Mouse (Mus musculus) embryonic facial prominence, embryonic 11.5 days (tissue): ENCODE measurements around the gene Brsk2. TPM values are rescaled to one million over a fixed set of nuclear protein-coding genes. Genes with fewer than 3 reads are reported as not detected.

Experiments used
- ATAC-seq: fragments of 200-750 bp; cut with Nextera tagmentation; replicated peaks from 2 replicates; pipeline ENCODE4 v1.8.0; 2017; ENCODE audit warnings: low read depth; ENCODE audit not compliant: insufficient number of reproducible peaks, low FRiP score, low TSS enrichment
- DNase-seq: peaks from one replicate; pipeline ENCODE4 v3.0.0-alpha.2; 2015; ENCODE audit warnings: low spot score
- H3K27ac ChIP-seq: fragments of 300-500 bp; sonication (generic); replicated peaks from 2 replicates; pipeline ENCODE4 v1.5.1; 2014; ENCODE audit warnings: mild to moderate bottlenecking, low read depth, low read length, control low read depth
- H3K27me3 ChIP-seq: fragments of 300-500 bp; sonication (generic); 2 replicates; pipeline ENCODE4 v1.6.1; 2014; ENCODE audit warnings: mild to moderate bottlenecking, low read length, moderate library complexity, mixed read lengths; ENCODE audit not compliant: control insufficient read depth, insufficient read depth
- H3K36me3 ChIP-seq: fragments of 300-500 bp; sonication (generic); replicated peaks from 2 replicates; pipeline ENCODE4 v1.6.1; 2014; ENCODE audit warnings: low read depth, mild to moderate bottlenecking, low read length, moderate library complexity, mixed read lengths; ENCODE audit not compliant: control insufficient read depth, insufficient read depth
- H3K4me1 ChIP-seq: fragments of 300-500 bp; sonication (generic); 2 replicates; pipeline ENCODE4 v1.6.1; 2014; ENCODE audit warnings: low read length, mixed read lengths; ENCODE audit not compliant: control insufficient read depth, insufficient read depth
- H3K4me2 ChIP-seq: fragments of 300-500 bp; sonication (generic); 2 replicates; pipeline ENCODE4 v1.6.1; 2014; ENCODE audit warnings: low read depth, mild to moderate bottlenecking, control low read depth, low read length, moderate library complexity
- H3K4me3 ChIP-seq: fragments of 300-500 bp; sonication (generic); 2 replicates; pipeline ENCODE4 v1.5.1; 2014; ENCODE audit warnings: low read depth, low read length, control low read depth
- H3K9ac ChIP-seq: fragments of 300-500 bp; sonication (generic); replicated peaks from 2 replicates; pipeline ENCODE4 v1.6.1; 2014; ENCODE audit warnings: mild to moderate bottlenecking, control low read depth, low read length
- H3K9me3 ChIP-seq: fragments of 300-500 bp; sonication (generic); replicated peaks from 2 replicates; pipeline ENCODE4 v1.6.1; 2016; ENCODE audit warnings: mild to moderate bottlenecking, low read length, inconsistent platforms, mixed read lengths; ENCODE audit not compliant: control insufficient read depth
- WGBS: fragments of 180-500 bp; shearing (Covaris S2); extraction: QIAGEN DNeasy Blood & Tissue Kit; methylation state at CpG from one replicate; pipeline ENCODE4 v1.1.7; 2014; 5-methylcytosine and 5-hydroxymethylcytosine counted together
- polyA plus RNA-seq: library from polyadenylated mRNA; unstranded; fragments of >200 nt; fragmentation: Nextera tagmentation; extraction: Ambion mirVana; gene quantifications from 2 replicates; pipeline ENCODE4 v1.2.1, GENCODE M21; 2014

Gene Brsk2
- polyA plus RNA-seq, 1 experiment from 2014 or later, result 2.4 TPM

- no peaks in the 10 kb centered on the region for H3K9me3 ChIP-seq
- 93% methylated on average over 4 of the region's 4 CpGs for WGBS
- no peaks in the 10 kb centered on the region for H3K27me3 ChIP-seq
- ATAC-seq, result no peak
- no peak overlapping the region for H3K27ac ChIP-seq
- no peak overlapping the region for H3K9ac ChIP-seq
- H3K4me3 ChIP-seq, result no peak overlapping the region
- no peaks in the 10 kb centered on the region for H3K36me3 ChIP-seq
- no peaks in the 10 kb centered on the region for H3K4me1 ChIP-seq
- no peak for DNase-seq
- H3K4me2 ChIP-seq, result no peak overlapping the region
These were observed 29.7 kb downstream of the Brsk2 start for GRCm38 (mm10) chr7:141979247-141979646.

DNA sequence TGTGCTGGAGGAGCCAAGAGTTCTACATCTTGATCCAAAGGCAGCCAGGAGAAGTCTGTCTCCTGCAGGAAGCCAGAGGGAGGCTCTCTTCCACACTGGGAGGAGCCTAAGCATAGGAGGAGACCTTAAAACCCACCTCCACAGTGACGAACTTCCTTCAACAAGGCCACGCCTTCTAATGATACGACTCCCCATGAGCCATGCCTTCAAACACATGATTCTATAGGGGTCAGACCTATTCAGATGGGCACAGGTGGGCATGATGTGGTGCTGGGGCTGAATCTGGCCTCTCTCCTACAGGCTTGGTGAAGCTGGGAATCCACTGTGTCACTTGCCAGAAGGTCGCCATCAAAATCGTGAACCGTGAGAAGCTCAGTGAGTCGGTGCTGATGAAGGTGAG is 31.7 kb downstream of the Brsk2 start:
- Histone ChIP-seq H3K4me1 (no peaks in the 10 kb centered on the region), H3K4me2 (no peak overlapping the region), H3K9ac (no peak overlapping the region), H3K27ac (no peak overlapping the region), H3K9me3 (no peaks in the 10 kb centered on the region), H3K4me3 (no peak overlapping the region), H3K27me3 (no peaks in the 10 kb centered on the region), H3K36me3 (no peaks in the 10 kb centered on the region; the same call in 1 of the 2 replicates)
- DNase-seq, result no peak
- ATAC-seq, result no peak
- WGBS, result 90% methylated on average over 7 of the region's 7 CpGs

GRCm38 (mm10) chr7:141988314-141988806 is 38.8 kb downstream of the Brsk2 start:
- no peak for DNase-seq
- H3K27me3 ChIP-seq, result no peaks in the 10 kb centered on the region
- WGBS, result 87% methylated on average over 7 of the region's 7 CpGs
- H3K9me3 ChIP-seq, result no peaks in the 10 kb centered on the region
- no peak overlapping the region for H3K4me3 ChIP-seq
- no peaks in the 10 kb centered on the region; the same call in 1 of the 2 replicates for H3K36me3 ChIP-seq
- H3K27ac ChIP-seq, result no peak overlapping the region
- H3K4me1 ChIP-seq, result no peaks in the 10 kb centered on the region
- ATAC-seq, result no peak
- no peak overlapping the region for H3K4me2 ChIP-seq
- no peak overlapping the region for H3K9ac ChIP-seq

DNA sequence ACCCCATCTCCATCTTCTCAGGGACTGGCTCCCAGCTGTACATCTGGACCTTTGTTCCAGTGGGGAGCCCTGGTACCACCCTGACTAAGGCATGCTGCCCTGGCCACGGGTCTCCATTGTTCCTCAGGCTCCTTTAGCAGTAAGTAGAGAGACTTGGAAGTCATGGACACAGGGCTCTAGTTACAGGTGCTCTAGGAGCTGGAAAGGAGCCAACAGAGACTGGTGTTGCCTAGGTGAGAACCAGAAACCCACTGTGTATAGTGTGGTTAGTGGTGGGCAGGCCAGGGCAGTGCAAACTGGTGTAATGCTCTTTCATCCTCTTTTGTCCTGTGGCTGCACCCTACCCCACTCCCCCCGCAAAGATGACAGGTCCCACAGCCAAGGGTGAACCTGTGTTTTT is 41.6 kb downstream of the Brsk2 start:
- H3K4me1 ChIP-seq, result no peaks in the 10 kb centered on the region

DNA sequence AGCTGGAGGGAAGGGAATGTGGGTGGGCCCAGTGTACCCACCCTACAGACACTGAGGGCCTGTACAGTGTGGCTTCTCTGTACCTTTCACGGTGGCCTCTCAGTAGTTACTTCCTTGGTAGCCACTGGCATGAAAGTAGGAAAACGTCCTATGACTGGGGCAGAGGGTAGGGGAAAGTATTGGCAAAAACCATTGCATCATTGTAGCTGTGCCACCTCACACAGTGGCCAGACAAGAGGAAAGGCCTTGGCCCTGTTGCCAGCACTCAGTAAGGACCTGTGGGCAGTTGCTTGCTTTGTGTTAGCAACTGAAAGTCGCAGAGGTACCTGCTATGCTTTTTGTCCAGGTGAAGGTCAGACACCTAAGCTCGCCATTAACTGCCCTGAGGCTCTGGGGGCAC is 44.6 kb downstream of the Brsk2 start:
- ATAC-seq, result no peak

More for the DNA sequence above, 41.6 kb downstream of the Brsk2 start:
- H3K27me3 ChIP-seq, result no peaks in the 10 kb centered on the region
- no peak overlapping the region for H3K9ac ChIP-seq
- DNase-seq (no peak), ATAC-seq (no peak)
- H3K36me3 ChIP-seq, result no peaks in the 10 kb centered on the region
- H3K27ac ChIP-seq, result no peak overlapping the region
- WGBS, result 78% methylated on average over 2 of the region's 2 CpGs
- no peaks in the 10 kb centered on the region for H3K9me3 ChIP-seq
- H3K4me3 ChIP-seq, result no peak overlapping the region
- no peak overlapping the region for H3K4me2 ChIP-seq

DNA sequence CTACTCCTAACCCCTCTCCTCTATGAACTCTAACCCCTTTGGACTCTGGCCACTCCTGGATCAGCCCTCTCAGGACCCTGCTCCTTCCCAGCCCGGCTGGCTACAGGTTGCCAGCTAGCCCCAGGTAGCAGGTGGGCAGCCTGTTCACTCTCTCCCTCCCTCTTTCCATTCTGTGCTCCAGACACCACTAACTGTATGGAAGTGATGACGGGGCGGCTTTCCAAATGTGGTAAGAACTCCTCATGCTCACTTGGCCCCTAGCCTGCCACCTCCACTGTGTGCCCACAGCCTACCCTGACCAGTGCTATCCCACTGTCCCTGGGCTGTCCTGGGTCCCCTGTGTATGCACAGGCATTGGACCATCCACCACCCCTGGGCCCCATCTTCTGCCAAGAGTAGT is 51.1 kb downstream of the Brsk2 start:
- no peak overlapping the region for H3K4me2 ChIP-seq
- no peak overlapping the region for H3K4me3 ChIP-seq
- 88% methylated on average over 3 of the region's 3 CpGs for WGBS
- no peak for DNase-seq
- H3K4me1 ChIP-seq, result no peaks in the 10 kb centered on the region
- no peak overlapping the region for H3K9ac ChIP-seq
- H3K9me3 ChIP-seq, result no peaks in the 10 kb centered on the region
- no peaks in the 10 kb centered on the region for H3K36me3 ChIP-seq
- H3K27me3 ChIP-seq, result no peaks in the 10 kb centered on the region
- ATAC-seq, result no peak
- H3K27ac ChIP-seq, result no peak overlapping the region

More for the DNA sequence above, 44.6 kb downstream of the Brsk2 start:
- Histone ChIP-seq H3K9ac (no peak overlapping the region), H3K9me3 (no peaks in the 10 kb centered on the region), H3K36me3 (no peaks in the 10 kb centered on the region), H3K4me3 (no peak overlapping the region), H3K4me2 (no peak overlapping the region), H3K4me1 (no peaks in the 10 kb centered on the region), H3K27me3 (no peaks in the 10 kb centered on the region), H3K27ac (no peak overlapping the region)
- DNase-seq, result no peak
- 83% methylated on average over 4 of the region's 4 CpGs for WGBS

DNA sequence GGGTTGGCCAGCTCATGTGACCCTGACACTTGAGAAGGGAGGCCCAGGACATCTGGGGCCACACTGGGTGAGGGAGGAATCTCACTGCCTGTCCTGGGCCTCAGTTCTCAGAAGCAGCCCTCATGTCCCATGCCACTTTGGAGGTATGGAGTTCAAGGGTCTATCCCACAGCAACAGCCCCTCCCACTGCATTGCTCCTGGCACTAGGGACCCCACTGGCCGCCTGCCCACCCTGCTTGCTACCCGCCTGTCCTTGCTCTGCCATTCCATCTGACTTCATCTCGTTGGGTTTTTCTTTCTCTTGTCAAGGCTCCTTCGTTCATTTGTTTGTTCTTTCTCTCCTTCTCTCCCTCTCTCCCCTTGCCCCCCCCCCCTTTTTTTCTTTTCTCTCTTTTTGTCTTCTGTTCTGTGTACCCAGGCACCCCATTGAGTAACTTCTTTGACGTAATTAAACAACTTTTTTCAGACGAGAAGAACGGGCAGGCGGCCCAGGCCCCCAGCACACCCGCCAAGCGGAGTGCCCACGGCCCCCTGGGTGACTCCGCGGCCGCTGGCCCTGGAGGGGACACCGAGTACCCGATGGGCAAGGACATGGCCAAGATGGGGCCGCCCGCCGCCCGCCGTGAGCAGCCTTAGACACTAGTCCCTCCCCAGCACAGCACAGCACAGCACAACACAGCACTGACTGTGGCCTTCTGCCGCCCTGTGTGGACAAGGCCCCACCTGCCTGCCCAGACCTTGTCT is 52.2 kb downstream of the Brsk2 start:
- H3K36me3 ChIP-seq, result no peaks in the 10 kb centered on the region; the same call in 1 of the 2 replicates
- no peaks in the 10 kb centered on the region for H3K27me3 ChIP-seq
- DNase-seq (no peak), ATAC-seq (no peak)
- H3K9ac ChIP-seq, result no peak overlapping the region
- no peak overlapping the region for H3K27ac ChIP-seq
- no peak overlapping the region for H3K4me3 ChIP-seq
- H3K9me3 ChIP-seq, result no peaks in the 10 kb centered on the region
- no peak overlapping the region for H3K4me2 ChIP-seq
- 84% methylated on average over 20 of the region's 22 CpGs for WGBS
- no peaks in the 10 kb centered on the region for H3K4me1 ChIP-seq

- H3K36me3 ChIP-seq, result no peaks in the 10 kb centered on the region
- WGBS, result 73% methylated on average over 1 of the region's 1 CpGs
- peak; percentile 58 for DNase-seq
These were observed 67.0 kb downstream of the Brsk2 start for GRCm38 (mm10) chr7:142016562-142016961.

More at GRCm38 (mm10) chr7:142016562-142016961, 67.0 kb downstream of the Brsk2 start:
- no peaks in the 10 kb centered on the region for H3K4me1 ChIP-seq
- H3K9ac ChIP-seq, result no peak overlapping the region
- H3K9me3 ChIP-seq, result no peaks in the 10 kb centered on the region
- H3K27ac ChIP-seq, result no peak overlapping the region
- no peak overlapping the region for H3K4me3 ChIP-seq
- no peak overlapping the region for H3K4me2 ChIP-seq
- ATAC-seq, result no peak
- H3K27me3 ChIP-seq, result no peaks in the 10 kb centered on the region
